9 mouse cellular contexts compared by ENCODE assay signal in the genomic region with DNA sequence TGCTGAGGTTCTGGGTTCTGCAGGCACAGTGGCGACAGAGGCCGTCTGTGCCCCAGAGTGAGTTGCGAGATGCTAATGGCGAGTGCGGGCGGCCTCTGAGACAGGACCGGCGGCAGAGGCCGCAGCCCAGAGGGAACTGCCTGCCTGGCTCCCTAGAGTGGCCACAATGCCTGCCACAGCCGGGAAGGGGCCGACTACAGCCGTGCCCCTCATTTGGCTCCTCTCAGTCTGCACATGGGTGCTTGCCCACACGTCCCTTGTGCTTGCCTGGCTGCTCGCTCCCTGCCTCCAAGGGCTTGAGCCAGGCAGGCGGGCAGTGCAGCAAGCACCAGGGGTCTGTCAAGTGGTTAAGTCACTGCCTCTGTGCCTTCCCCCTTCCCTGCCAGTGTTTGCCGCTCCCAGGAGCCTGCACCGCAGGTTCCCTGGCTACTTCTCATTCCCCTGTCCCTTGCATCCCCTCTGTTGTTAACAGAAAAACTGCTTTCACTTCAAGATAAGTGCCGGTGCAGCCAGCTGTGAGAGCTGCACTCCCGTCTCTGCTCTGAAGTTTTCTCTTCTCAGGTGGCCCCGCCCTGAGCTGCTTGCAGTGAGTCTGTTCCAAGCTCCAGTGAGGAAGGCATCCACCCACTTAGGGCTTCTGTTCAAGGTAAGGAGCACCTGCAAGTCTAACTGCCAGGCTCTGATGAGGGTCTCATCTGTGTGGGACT.
A peak's percentile ranks its signal among the peaks of the same experiment; 100 is the strongest.
DNase-seq lines count a peak whose midpoint lies in the region; ATAC-seq and TF ChIP-seq lines count a peak whose summit lies in the region.
"Had no signal": no experiment of that assay in that cellular context is flagged by ENCODE, and none has a peak within 500 bp of the region (broad histone marks: within the 10 kb centered on the region; RNA-seq: fewer than 3 reads in every experiment).

No protein-coding gene starts in this region.

- no peak overlapping the region for H3K27ac ChIP-seq in heart, postnatal 0 days (ENCODE audit: low read depth)
- H3K27ac ChIP-seq in heart, adult 2 months: no peak overlapping the region
- no peak overlapping the region for H3K27ac ChIP-seq in intestine, embryonic 15.5 days
- H3K27ac ChIP-seq in midbrain, embryonic 14.5 days (replicated peaks; ENCODE audit: low read depth, low read length): no peak overlapping the region

- H3K27me3 ChIP-seq in heart, postnatal 0 days (ENCODE audit: control insufficient read depth, insufficient read depth, low read length): no peaks in the 10 kb centered on the region
- H3K27me3 ChIP-seq in heart, adult 2 months (ENCODE audit: control insufficient read depth, insufficient read depth, low read length): no peaks in the 10 kb centered on the region
- H3K27me3 ChIP-seq in intestine, embryonic 15.5 days (replicated peaks): no peaks in the 10 kb centered on the region
- no peaks in the 10 kb centered on the region for H3K27me3 ChIP-seq in midbrain, embryonic 14.5 days (ENCODE audit: control insufficient read depth, insufficient read depth, low read length)

- 29% methylated on average over 20 of the region's 20 CpGs for WGBS in heart, postnatal 0 days
- WGBS in heart, adult 2 months: 54% methylated on average over 19 of the region's 20 CpGs
- 54% methylated on average over 20 of the region's 20 CpGs for WGBS in intestine, embryonic 15.5 days
- 29% methylated on average over 20 of the region's 20 CpGs for WGBS in midbrain, embryonic 14.5 days

- no peak for TF ChIP-seq EP300 in heart, postnatal 0 days (IDR thresholded peaks at IDR 0.05; ENCODE audit: low read depth)
- no peak for TF ChIP-seq EP300 in heart, adult 2 months (IDR thresholded peaks at IDR 0.05; ENCODE audit: insufficient read depth, low read depth, low read length)

- no peaks in the 10 kb centered on the region for H3K9me3 ChIP-seq in heart, postnatal 0 days (replicated peaks; ENCODE audit: control insufficient read depth, low read length)
- H3K9me3 ChIP-seq in intestine, embryonic 15.5 days: no peaks in the 10 kb centered on the region
- H3K9me3 ChIP-seq in midbrain, embryonic 14.5 days (ENCODE audit: control insufficient read depth, low read length): no peaks in the 10 kb centered on the region

- H3K4me3 ChIP-seq in heart, postnatal 0 days (ENCODE audit: low read depth, low read length): peak overlapping the region; percentile 24
- H3K4me3 ChIP-seq in heart, adult 2 months: no peak overlapping the region
- H3K4me3 ChIP-seq in intestine, embryonic 15.5 days (replicated peaks): 0 out of 2 replicates have a peak overlapping the region, but pooled peaks have one; percentile 6
- H3K4me3 ChIP-seq in midbrain, embryonic 14.5 days (replicated peaks; ENCODE audit: low read depth, low read length): no peak overlapping the region
- H3K4me3 ChIP-seq: myocyte had no signal

- no peak for DNase-seq in heart, postnatal 0 days (ENCODE audit: low spot score)
- DNase-seq in heart, adult 2 months: no peak
- peak; percentile 43 for DNase-seq in embryo, embryonic 11 days
- peak; percentile 8 for DNase-seq in midbrain, embryonic 14.5 days
- no peak for DNase-seq in left cerebral cortex, adult 9 months (ENCODE audit: low spot score in 2 of 2)
- DNase-seq in layer of hippocampus, adult 18-20 months (ENCODE audit: low spot score in 2 of 2): no peak

- H3K4me2 ChIP-seq in heart, postnatal 0 days (ENCODE audit: low read depth, low read length): peak overlapping the region; percentile 51
- H3K4me2 ChIP-seq in intestine, embryonic 15.5 days (replicated peaks): peak overlapping the region; percentile 51
- peak overlapping the region; percentile 41 for H3K4me2 ChIP-seq in midbrain, embryonic 14.5 days (ENCODE audit: low read length)

- no peaks in the 10 kb centered on the region for H3K79me2 ChIP-seq in heart, adult 2 months (replicated peaks; ENCODE audit: control insufficient read depth, insufficient read depth, low read length)

- TF ChIP-seq POLR2A in heart, adult 2 months (IDR thresholded peaks at IDR 0.05; ENCODE audit: insufficient read depth, low read depth, low read length): no peak

- intact Hi-C loops in heart, adult 2 months (cut with DNase I): no loop called here

- no peaks in the 10 kb centered on the region for H3K36me3 ChIP-seq in heart, postnatal 0 days (replicated peaks; ENCODE audit: control insufficient read depth, insufficient read depth, low read length)
- H3K36me3 ChIP-seq in heart, adult 2 months (ENCODE audit: control insufficient read depth, insufficient read depth, low read length): no peaks in the 10 kb centered on the region
- no peaks in the 10 kb centered on the region for H3K36me3 ChIP-seq in intestine, embryonic 15.5 days
- no peaks in the 10 kb centered on the region for H3K36me3 ChIP-seq in midbrain, embryonic 14.5 days (ENCODE audit: control insufficient read depth, insufficient read depth, low read length)

- H3K4me1 ChIP-seq in heart, postnatal 0 days (ENCODE audit: control insufficient read depth, insufficient read depth): no peaks in the 10 kb centered on the region
- no peaks in the 10 kb centered on the region for H3K4me1 ChIP-seq in heart, adult 2 months (ENCODE audit: control insufficient read depth, insufficient read depth, low read length)
- no peaks in the 10 kb centered on the region; the same call in 1 of the 2 replicates for H3K4me1 ChIP-seq in intestine, embryonic 15.5 days (replicated peaks)
- no peaks in the 10 kb centered on the region for H3K4me1 ChIP-seq in midbrain, embryonic 14.5 days (ENCODE audit: control insufficient read depth, insufficient read depth, low read length)

- ATAC-seq in heart, postnatal 0 days (ENCODE audit: insufficient read depth, low read depth): peak; percentile 8; the same call in 1 of the 2 replicates
- no peak for ATAC-seq in intestine, embryonic 15.5 days
- no peak; the same call in 1 of the 2 replicates for ATAC-seq in midbrain, embryonic 14.5 days (ENCODE audit: low FRiP score, low TSS enrichment)
- ATAC-seq in cerebellum, adult (ENCODE audit: insufficient number of reproducible peaks, low FRiP score, low TSS enrichment): no peak

- H3K9ac ChIP-seq in heart, postnatal 0 days (replicated peaks; ENCODE audit: low read depth, low read length): peak overlapping the region; percentile 31
- H3K9ac ChIP-seq in heart, adult 2 months (ENCODE audit: low read depth, low read length): no peak overlapping the region
- peak overlapping the region; percentile 32; the same call in 1 of the 2 replicates for H3K9ac ChIP-seq in intestine, embryonic 15.5 days
- H3K9ac ChIP-seq in midbrain, embryonic 14.5 days (replicated peaks; ENCODE audit: low read length): peak overlapping the region; percentile 31; the same call in 1 of the 2 replicates

- TF ChIP-seq CTCF in heart, postnatal 0 days (IDR thresholded peaks at IDR 0.05; ENCODE audit: low read depth): no peak
- no peak for TF ChIP-seq CTCF in heart, adult 2 months (IDR thresholded peaks at IDR 0.05)

Comparison
In these comparisons a context has a peak if more than half of its experiments do, and no peak if none do; other contexts are left out.
1. H3K4me3 ChIP-seq: peak in heart, postnatal 0 days (single experiment) and intestine, embryonic 15.5 days (single experiment); none in heart, adult 2 months (single experiment) and midbrain, embryonic 14.5 days (single experiment).
2. DNase-seq: peak in embryo, embryonic 11 days (single experiment) and midbrain, embryonic 14.5 days (single experiment); none in heart, postnatal 0 days (single experiment), heart, adult 2 months (0 of 2), left cerebral cortex, adult 9 months (0 of 2) and layer of hippocampus, adult 18-20 months (0 of 2).
3. Peak in every context shown above with its lines, with median percentiles within 50 percentile points of each other: H3K4me2 ChIP-seq.